Mouse (Mus musculus): Measurements from ENCODE around the gene Duox1. TPM values are rescaled to one million over a fixed set of nuclear protein-coding genes. Genes with fewer than 3 reads are reported as not detected.

Duox1 gene
- not detected for polyA plus RNA-seq (2014; fragmentation: Illumina TruSeq; extraction: RNeasy Lipid Tissue Mini Kit (QIAGEN cat#74804); ENCODE audit: low read depth, low replicate concordance)

GRCm38 (mm10) chr2:122315372-122315771 is at the start of gene Duox1:
Duox1 (plus strand) TSS chr2:122315672.

GRCm38 (mm10) chr2:122298096-122298499 is 17.4 kb upstream of the Duox1 start, which contains the start of gene Duox2:
Duox2 (minus strand) TSS chr2:122298449.

GRCm38 (mm10) chr2:122298596-122299490 is 16.6 kb upstream of the Duox1 start, which contains the start of gene Duoxa2:
Duoxa2 (plus strand) TSS chr2:122298900.

GRCm38 (mm10) chr2:122313536-122313935 is 1.9 kb upstream of the Duox1 start, which contains the start of gene Duoxa1:
Duoxa1 (minus strand) TSS chr2:122313730.

GRCm38 (mm10) chr2:122368995-122369739 is 53.7 kb downstream of the Duox1 start, which contains the start of gene Shf:
Shf (minus strand) TSS chr2:122369162.

Other genes with a start within 250 kb of the Duox1 start
- 10.8 TPM for gene Spg11, start 197.3 kb upstream of the Duox1 start, polyA plus RNA-seq (2014; fragmentation: Illumina TruSeq; extraction: RNeasy Lipid Tissue Mini Kit (QIAGEN cat#74804); ENCODE audit: low read depth, low replicate concordance)
- gene B2m, start 168.0 kb upstream of the Duox1 start, polyA plus RNA-seq (2014; fragmentation: Illumina TruSeq; extraction: RNeasy Lipid Tissue Mini Kit (QIAGEN cat#74804); ENCODE audit: low read depth, low replicate concordance) = 3,491 TPM
- not detected for gene Trim69, start 155.0 kb upstream of the Duox1 start, polyA plus RNA-seq (2014; fragmentation: Illumina TruSeq; extraction: RNeasy Lipid Tissue Mini Kit (QIAGEN cat#74804); ENCODE audit: low read depth, low replicate concordance)
- not detected for gene Patl2, start 129.5 kb upstream of the Duox1 start, polyA plus RNA-seq (2014; fragmentation: Illumina TruSeq; extraction: RNeasy Lipid Tissue Mini Kit (QIAGEN cat#74804); ENCODE audit: low read depth, low replicate concordance)
- not detected for gene Terb2, start 129.4 kb upstream of the Duox1 start, polyA plus RNA-seq (2014; fragmentation: Illumina TruSeq; extraction: RNeasy Lipid Tissue Mini Kit (QIAGEN cat#74804); ENCODE audit: low read depth, low replicate concordance)
- 120 TPM for gene Sord, start 80.9 kb upstream of the Duox1 start, polyA plus RNA-seq (2014; fragmentation: Illumina TruSeq; extraction: RNeasy Lipid Tissue Mini Kit (QIAGEN cat#74804); ENCODE audit: low read depth, low replicate concordance)
- 13.0 TPM for gene Duox2, start 17.2 kb upstream of the Duox1 start, polyA plus RNA-seq (2014; fragmentation: Illumina TruSeq; extraction: RNeasy Lipid Tissue Mini Kit (QIAGEN cat#74804); ENCODE audit: low read depth, low replicate concordance)
- gene Duoxa2, start 16.8 kb upstream of the Duox1 start, polyA plus RNA-seq (2014; fragmentation: Illumina TruSeq; extraction: RNeasy Lipid Tissue Mini Kit (QIAGEN cat#74804); ENCODE audit: low read depth, low replicate concordance) = 1.7 TPM
- not detected for gene Duoxa1, start 1.9 kb upstream of the Duox1 start, polyA plus RNA-seq (2014; fragmentation: Illumina TruSeq; extraction: RNeasy Lipid Tissue Mini Kit (QIAGEN cat#74804); ENCODE audit: low read depth, low replicate concordance)
- not detected for gene Shf, start 53.5 kb downstream of the Duox1 start, polyA plus RNA-seq (2014; fragmentation: Illumina TruSeq; extraction: RNeasy Lipid Tissue Mini Kit (QIAGEN cat#74804); ENCODE audit: low read depth, low replicate concordance)
- gene Slc28a2, start 110.8 kb downstream of the Duox1 start, polyA plus RNA-seq (2014; fragmentation: Illumina TruSeq; extraction: RNeasy Lipid Tissue Mini Kit (QIAGEN cat#74804); ENCODE audit: low read depth, low replicate concordance) = 4.6 TPM
- gene Gm14085, start 169.3 kb downstream of the Duox1 start, polyA plus RNA-seq (2014; fragmentation: Illumina TruSeq; extraction: RNeasy Lipid Tissue Mini Kit (QIAGEN cat#74804); ENCODE audit: low read depth, low replicate concordance) = 0.19 TPM